Mouse (Mus musculus) neural tube, embryonic 11.5 days (tissue): ENCODE measurements at regions not wholly inside any gene's neighbourhood (a gene's known extent, or its start where the extent isn't known, plus 50 kb on each side); places are given as distances from the start of the nearest gene placed in this dataset.

ENCODE experiments used
- ATAC-seq: fragments of 200-750 bp; cut with Nextera tagmentation; 2 replicates; pipeline ENCODE4 v1.8.0; 2017; ENCODE audit warnings: moderate number of reproducible peaks, mild to moderate bottlenecking, moderate TSS enrichment, moderate library complexity; ENCODE audit not compliant: insufficient read depth, low FRiP score, low TSS enrichment
- DNase-seq: peaks from one replicate; pipeline ENCODE4 v3.0.0-alpha.2; 2015; ENCODE audit warnings: low spot score
- H3K27ac ChIP-seq: fragments of 300-500 bp; sonication (generic); 2 replicates; pipeline ENCODE4 v1.5.1; 2014; ENCODE audit warnings: low read depth, mild to moderate bottlenecking, low read length
- H3K27me3 ChIP-seq: fragments of 300-500 bp; sonication (generic); 2 replicates; pipeline ENCODE4 v1.6.1; 2014; ENCODE audit warnings: mild to moderate bottlenecking, low read length, mixed read lengths; ENCODE audit not compliant: control insufficient read depth, insufficient read depth
- H3K36me3 ChIP-seq: fragments of 300-500 bp; sonication (generic); 2 replicates; pipeline ENCODE4 v1.6.1; 2014; ENCODE audit warnings: mild to moderate bottlenecking, low read length, moderate library complexity, mixed read lengths; ENCODE audit not compliant: control insufficient read depth, insufficient read depth
- H3K4me1 ChIP-seq: fragments of 300-500 bp; sonication (generic); 2 replicates; pipeline ENCODE4 v1.6.1; 2014; ENCODE audit warnings: low read length, mixed read lengths; ENCODE audit not compliant: control insufficient read depth, insufficient read depth
- H3K4me2 ChIP-seq: fragments of 300-500 bp; sonication (generic); 2 replicates; pipeline ENCODE4 v1.6.1; 2014; ENCODE audit warnings: low read depth, mild to moderate bottlenecking, moderate library complexity
- H3K4me3 ChIP-seq: fragments of 300-500 bp; sonication (generic); 2 replicates; pipeline ENCODE4 v1.5.1; 2014; ENCODE audit warnings: low read depth, low read length
- H3K9ac ChIP-seq: fragments of 300-500 bp; sonication (generic); 2 replicates; pipeline ENCODE4 v1.6.1; 2014; ENCODE audit warnings: mild to moderate bottlenecking, low read length
- H3K9me3 ChIP-seq: fragments of 300-500 bp; sonication (generic); 2 replicates; pipeline ENCODE4 v1.6.1; 2016; ENCODE audit warnings: low read length; ENCODE audit not compliant: control insufficient read depth
- WGBS: fragments of 180-500 bp; shearing (Covaris S2); extraction: QIAGEN DNeasy Blood & Tissue Kit; methylation state at CpG from one replicate; pipeline ENCODE4 v1.1.7; 2014; 5-methylcytosine and 5-hydroxymethylcytosine counted together

DNA sequence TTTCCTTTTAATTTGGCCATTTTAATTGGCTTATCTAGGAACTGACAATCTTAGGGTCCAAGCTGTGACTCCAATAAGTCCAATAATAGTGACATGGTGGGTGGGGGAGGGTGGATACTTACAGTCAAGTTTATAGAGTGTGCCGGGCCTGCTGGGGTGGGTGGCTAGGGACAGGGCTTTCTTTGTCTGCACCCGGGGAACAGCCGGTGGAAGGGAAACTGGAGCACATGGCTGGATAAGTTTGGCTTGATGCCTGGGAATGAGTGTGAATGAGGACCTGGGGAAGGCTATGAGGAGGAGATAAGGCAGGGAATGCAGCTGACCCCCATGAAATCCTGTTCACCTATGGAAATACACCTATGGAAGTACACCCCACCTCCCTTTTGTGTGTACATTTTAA, 81.7 kb upstream of the Cers4 start:
- H3K4me2 ChIP-seq = no peak overlapping the region
- WGBS = 75% methylated on average over 3 of the region's 3 CpGs
- no peak for DNase-seq
- H3K27me3 ChIP-seq = no peaks in the 10 kb centered on the region
- H3K27ac ChIP-seq = no peak overlapping the region
- H3K4me3 ChIP-seq = no peak overlapping the region
- no peaks in the 10 kb centered on the region for H3K9me3 ChIP-seq
- no peak overlapping the region for H3K9ac ChIP-seq
- no peak for ATAC-seq
- H3K4me1 ChIP-seq = no peaks in the 10 kb centered on the region
- H3K36me3 ChIP-seq = no peaks in the 10 kb centered on the region

DNA sequence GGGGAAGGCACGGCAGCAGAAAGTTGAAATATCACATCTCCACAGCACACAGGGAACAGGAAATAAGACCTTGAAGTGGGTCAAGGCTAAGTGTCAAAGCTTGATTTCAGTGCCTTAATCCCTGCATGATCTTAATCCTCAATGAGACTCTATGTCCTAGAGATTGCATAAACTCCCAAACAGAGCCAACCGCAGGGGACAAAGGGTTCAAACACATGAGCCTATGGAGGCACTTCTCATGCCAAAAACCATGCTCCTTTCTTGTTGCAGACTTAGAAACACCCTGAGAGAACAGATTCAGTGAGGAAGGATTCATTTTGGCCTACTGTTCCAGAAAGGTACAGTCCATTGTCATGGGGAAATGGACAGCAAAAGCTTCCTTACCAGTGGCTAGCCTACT, 81.0 kb upstream of the Cers4 start:
- WGBS = 80% methylated on average over 2 of the region's 2 CpGs
- ATAC-seq (no peak), DNase-seq (no peak)
- Histone ChIP-seq H3K36me3 (no peaks in the 10 kb centered on the region), H3K4me2 (no peak overlapping the region), H3K27ac (no peak overlapping the region), H3K9ac (no peak overlapping the region), H3K27me3 (no peaks in the 10 kb centered on the region), H3K4me3 (no peak overlapping the region), H3K9me3 (no peaks in the 10 kb centered on the region), H3K4me1 (no peaks in the 10 kb centered on the region)

DNA sequence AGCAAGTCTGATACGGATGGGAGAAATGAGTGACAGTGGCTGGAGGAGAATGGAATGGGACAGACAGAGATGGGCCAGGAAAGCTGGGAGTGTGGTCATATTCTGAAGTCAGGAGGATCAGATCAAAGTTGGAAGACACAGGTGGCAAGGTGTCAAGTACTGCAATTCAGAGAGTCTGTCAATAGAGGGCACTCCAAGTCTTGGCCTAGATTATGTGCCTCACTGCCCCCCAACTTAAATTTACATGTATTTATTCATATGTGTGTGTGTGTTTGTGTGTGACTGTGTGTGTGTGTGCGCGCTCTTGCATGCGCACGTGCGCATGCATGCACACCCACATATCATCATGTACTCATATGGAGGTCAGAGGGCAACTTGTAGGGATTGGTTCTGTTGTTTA, 79.6 kb upstream of the Cers4 start:
- Histone ChIP-seq H3K36me3 (no peaks in the 10 kb centered on the region), H3K4me2 (no peak overlapping the region), H3K4me1 (no peaks in the 10 kb centered on the region), H3K9me3 (no peaks in the 10 kb centered on the region), H3K27ac (no peak overlapping the region), H3K9ac (no peak overlapping the region), H3K4me3 (no peak overlapping the region), H3K27me3 (no peaks in the 10 kb centered on the region)
- ATAC-seq (peak; percentile 61), DNase-seq (no peak)
- 54% methylated on average over 6 of the region's 6 CpGs for WGBS

DNA sequence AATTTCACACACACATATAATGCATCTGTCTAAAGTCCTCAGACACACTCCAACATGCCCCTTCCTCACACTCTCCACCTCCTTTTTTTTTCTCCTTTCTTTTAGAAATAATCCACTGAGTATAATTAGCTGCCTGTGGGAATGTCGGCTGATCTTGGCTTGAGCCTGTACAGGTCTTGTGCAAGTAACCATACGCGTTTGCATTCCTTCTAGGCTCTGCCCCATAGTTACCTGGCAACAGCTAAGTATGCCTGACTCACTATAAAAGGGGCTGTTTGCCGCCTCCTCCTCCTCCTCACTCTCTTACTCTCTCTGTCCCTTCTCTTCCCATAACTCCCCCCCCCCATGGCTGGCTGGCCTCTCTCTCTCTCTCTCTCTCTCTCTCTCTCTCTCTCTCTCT, 79.1 kb upstream of the Cers4 start:
- Histone ChIP-seq H3K9ac (no peak overlapping the region), H3K4me3 (no peak overlapping the region), H3K27ac (no peak overlapping the region), H3K4me2 (no peak overlapping the region), H3K36me3 (no peaks in the 10 kb centered on the region), H3K9me3 (no peaks in the 10 kb centered on the region), H3K4me1 (no peaks in the 10 kb centered on the region), H3K27me3 (no peaks in the 10 kb centered on the region)
- ATAC-seq (peak; percentile 43; the same call in 1 of the 2 replicates), DNase-seq (no peak)
- WGBS = 27% methylated on average over 4 of the region's 4 CpGs

DNA sequence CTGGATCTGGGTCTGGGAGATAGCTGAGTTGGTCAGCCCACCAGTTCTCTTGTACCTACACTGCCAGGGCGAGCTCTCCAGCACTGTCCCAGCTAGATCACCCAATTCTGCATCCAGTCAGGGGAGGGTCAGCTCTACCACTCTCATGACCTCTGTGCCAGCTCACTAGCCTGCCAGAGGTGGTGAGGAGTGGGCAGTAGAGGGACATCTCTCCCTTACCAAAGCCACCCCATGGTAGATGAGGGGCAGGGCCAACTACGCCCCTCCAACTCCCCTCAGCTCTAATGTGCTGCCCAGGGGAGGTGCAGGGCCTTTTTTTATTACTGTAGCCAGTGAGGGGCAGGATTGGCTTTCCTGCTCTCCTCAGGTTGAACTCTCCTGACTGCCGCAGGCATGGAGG, 75.7 kb upstream of the Cers4 start:
- WGBS = 77% methylated on average over 3 of the region's 3 CpGs
- H3K4me1 ChIP-seq = no peaks in the 10 kb centered on the region
- no peak overlapping the region for H3K27ac ChIP-seq
- no peaks in the 10 kb centered on the region for H3K36me3 ChIP-seq
- H3K9ac ChIP-seq = no peak overlapping the region
- no peak overlapping the region for H3K4me2 ChIP-seq
- DNase-seq (no peak), ATAC-seq (no peak)
- no peaks in the 10 kb centered on the region for H3K27me3 ChIP-seq
- H3K9me3 ChIP-seq = no peaks in the 10 kb centered on the region
- H3K4me3 ChIP-seq = no peak overlapping the region

DNA sequence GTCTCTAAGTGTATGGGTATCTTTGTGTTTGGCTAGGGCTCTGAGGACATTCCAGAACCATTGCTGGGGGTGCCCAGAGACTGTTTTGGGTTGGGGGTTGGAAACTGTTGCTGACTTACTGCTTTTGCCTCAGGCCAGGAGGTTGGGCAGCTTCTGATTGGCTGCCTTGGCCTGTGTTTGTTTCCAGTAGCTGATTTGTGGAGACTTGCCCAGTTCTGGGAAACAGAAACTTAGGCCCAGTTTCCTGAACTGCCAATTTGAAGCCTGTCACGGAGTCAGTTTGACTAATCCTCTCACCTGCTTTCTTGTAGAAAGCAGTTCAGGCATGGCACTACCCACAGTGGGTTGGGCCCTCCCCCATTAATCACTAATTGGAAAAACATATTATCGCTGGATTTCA, 59.7 kb upstream of the Cers4 start:
- Histone ChIP-seq H3K9ac (no peak overlapping the region), H3K36me3 (no peaks in the 10 kb centered on the region), H3K4me1 (no peaks in the 10 kb centered on the region), H3K4me3 (no peak overlapping the region), H3K27ac (no peak overlapping the region), H3K4me2 (no peak overlapping the region), H3K27me3 (no peaks in the 10 kb centered on the region), H3K9me3 (no peaks in the 10 kb centered on the region)
- no peak for DNase-seq
- no peak for ATAC-seq
- 79% methylated on average over 2 of the region's 2 CpGs for WGBS

DNA sequence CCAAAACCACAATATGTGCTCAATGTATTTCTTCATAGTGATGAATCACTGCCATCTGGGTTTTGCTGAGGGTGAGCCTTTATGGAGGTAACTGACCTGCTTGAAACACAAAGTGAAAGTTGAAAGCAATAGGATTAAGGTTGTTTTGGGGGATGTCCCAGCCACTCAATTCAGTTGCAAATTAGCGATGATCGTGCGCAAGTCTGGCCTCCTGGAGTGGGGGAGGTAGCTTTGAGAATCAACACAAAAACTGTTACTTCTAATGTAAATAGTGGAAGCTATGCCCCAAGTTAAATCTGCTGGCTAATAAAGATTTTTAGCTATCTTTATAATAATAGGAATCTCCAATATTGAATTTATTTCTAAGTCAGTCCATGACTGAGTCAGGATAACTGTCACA, 56.3 kb upstream of the Cers4 start:
- ATAC-seq = no peak
- H3K4me1 ChIP-seq = no peaks in the 10 kb centered on the region
- H3K4me3 ChIP-seq = no peak overlapping the region
- H3K9me3 ChIP-seq = no peaks in the 10 kb centered on the region
- no peak overlapping the region for H3K27ac ChIP-seq
- no peak overlapping the region for H3K4me2 ChIP-seq
- no peak for DNase-seq
- no peaks in the 10 kb centered on the region for H3K27me3 ChIP-seq
- 62% methylated on average over 3 of the region's 3 CpGs for WGBS
- no peaks in the 10 kb centered on the region for H3K36me3 ChIP-seq
- H3K9ac ChIP-seq = no peak overlapping the region
